Mouse (Mus musculus): ENCODE measurements at regions not wholly inside any gene's neighbourhood (a gene's known extent, or its start where the extent isn't known, plus 50 kb on each side); places are given as distances from the start of the nearest gene placed in this dataset.

- TF ChIP-seq ZC3H11A (IDR thresholded peaks at IDR 0.05; ENCODE audit: low read depth, low read length): no peak
- peak; percentile 78 for TF ChIP-seq IRF4 (IDR thresholded peaks at IDR 0.05; ENCODE audit: low read depth, low read length)
- TF ChIP-seq PAX5 (IDR thresholded peaks at IDR 0.05; ENCODE audit: low read length): no peak
- TF ChIP-seq POLR2A (IDR thresholded peaks at IDR 0.05; ENCODE audit: low read depth, low read length): no peak
- TF ChIP-seq MAFK (IDR thresholded peaks at IDR 0.05; ENCODE audit: insufficient replicate concordance, low read length): no peak
- TF ChIP-seq NRF1 (IDR thresholded peaks at IDR 0.05; ENCODE audit: low read depth, low read length): no peak
- TF ChIP-seq ETS1 (conservative IDR thresholded peaks at IDR 0.05; ENCODE audit: low read depth, low read length): peak; percentile 95
- 0 out of 2 replicates have a peak, but pooled peaks have one; percentile 19 for TF ChIP-seq HCFC1 (IDR thresholded peaks at IDR 0.05; ENCODE audit: low read depth, low read length)
- TF ChIP-seq UBTF (IDR thresholded peaks at IDR 0.05; ENCODE audit: low read depth, low read length): no peak
- TF ChIP-seq RCOR1 (conservative IDR thresholded peaks at IDR 0.05; ENCODE audit: low read depth, low read length): no peak; the same call in 1 of the 2 replicates
- peak; percentile 93 for TF ChIP-seq EP300 (IDR thresholded peaks at IDR 0.05; ENCODE audit: low read length)
- no peak for TF ChIP-seq TBP (conservative IDR thresholded peaks at IDR 0.05; ENCODE audit: low read depth, low read length)
- peak; percentile 57; the same call in 1 of the 2 replicates for TF ChIP-seq CHD2 (IDR thresholded peaks at IDR 0.05; ENCODE audit: low read length)
- TF ChIP-seq MAZ (IDR thresholded peaks at IDR 0.05; ENCODE audit: low read depth, low read length): peak; percentile 68; the same call in 1 of the 2 replicates
- no peak for TF ChIP-seq CTCF (conservative IDR thresholded peaks at IDR 0.05 in 1 of 2, IDR thresholded peaks at IDR 0.05 in 1 of 2; ENCODE audit: low read depth in 2 of 2, low read length in 2 of 2)
- TF ChIP-seq MYC (IDR thresholded peaks at IDR 0.05; ENCODE audit: low read depth, low read length): peak; percentile 69
Observed at GRCm38 (mm10) chr10:37342675-37343074, 204.0 kb upstream of the Marcks start (continued).

GRCm38 (mm10) chr10:37339658-37340057 lies 200.9 kb upstream of the Marcks start:
- in situ Hi-C loops (cut with MboI; ENCODE audit: low pct_ligation_motif_present, low pct_unique_long_range_greater_than_20kb, low sequenced_read_pairs) (loop anchor here (5.0 kb wide), 1 partner anchor 202 kb away; the partner anchor contains the start of gene Marcks), dilution Hi-C loops (cut with MboI; ENCODE audit: extremely low pct_ligation_motif_present, extremely low pct_unique_long_range_greater_than_20kb, low sequenced_read_pairs) (no loop called here)
- H3K27ac ChIP-seq (ENCODE audit: insufficient read depth, low read depth): no peak overlapping the region
- peak overlapping the region in 1 of 3 experiments; percentile 24 for H3K4me3 ChIP-seq (replicated peaks in 1 of 3; ENCODE audit: low read depth in 2 of 3, low read length in 2 of 3, poor library complexity in 1 of 3)
- H3K79me2 ChIP-seq (replicated peaks; ENCODE audit: control insufficient read depth, extremely low read depth, insufficient read depth, poor library complexity, severe bottlenecking): no peaks in the 10 kb centered on the region
- H3K36me3 ChIP-seq (replicated peaks in 1 of 2; ENCODE audit: control insufficient read depth in 1 of 2, insufficient read depth in 1 of 2, low read length in 1 of 2): no peaks in the 10 kb centered on the region
- TF ChIP-seq MAZ (IDR thresholded peaks at IDR 0.05; ENCODE audit: low read depth, low read length) (no peak), RCOR1 (conservative IDR thresholded peaks at IDR 0.05; ENCODE audit: low read depth, low read length) (no peak), IRF4 (IDR thresholded peaks at IDR 0.05; ENCODE audit: low read depth, low read length) (no peak), MAFK (IDR thresholded peaks at IDR 0.05; ENCODE audit: insufficient replicate concordance, low read length) (no peak), SIN3A (IDR thresholded peaks at IDR 0.05; ENCODE audit: low read length) (no peak), USF2 (conservative IDR thresholded peaks at IDR 0.05; ENCODE audit: low read depth, low read length) (no peak), GABPA (IDR thresholded peaks at IDR 0.05; ENCODE audit: insufficient replicate concordance, low read depth, low read length) (no peak), ETS1 (conservative IDR thresholded peaks at IDR 0.05; ENCODE audit: low read depth, low read length) (no peak)
- H3K4me2 ChIP-seq (ENCODE audit: insufficient read depth, low read depth, poor library complexity, severe bottlenecking): no peak overlapping the region
- no peak overlapping the region for H3K9ac ChIP-seq (ENCODE audit: insufficient read depth, low read depth)
- H3K9me3 ChIP-seq (replicated peaks; ENCODE audit: low read length): peaks cover 6% of the 10 kb centered on the region
- no peak for DNase-seq (ENCODE audit: extremely low read depth)
- H3K27me3 ChIP-seq (replicated peaks): no peaks in the 10 kb centered on the region
- H3K4me1 ChIP-seq (ENCODE audit: control insufficient read depth in 1 of 2, insufficient read depth in 2 of 2): peaks cover 33 to 86% of the 10 kb centered on the region in 2 experiments

Data from CH12.LX (cell line).